Mouse (Mus musculus): ENCODE measurements at regions not wholly inside any gene's neighbourhood (a gene's known extent, or its start where the extent isn't known, plus 50 kb on each side); places are given as distances from the start of the nearest gene placed in this dataset.
A peak's percentile ranks its signal among the peaks of the same experiment; 100 is the strongest.

GRCm38 (mm10) chr11:48605223-48605824 lies 194.8 kb upstream of the Rack1 start:
- no peak for DNase-seq (ENCODE audit: low spot score)

- no peak for DNase-seq (ENCODE audit: low spot score)
These were observed 199.0 kb upstream of the Rack1 start for GRCm38 (mm10) chr11:48601096-48601495.

- DNase-seq (ENCODE audit: low spot score) = peak; percentile 27
These were observed 200.5 kb upstream of the Rack1 start for GRCm38 (mm10) chr11:48599573-48600127.

GRCm38 (mm10) chr11:48599033-48599432 lies 201.1 kb upstream of the Rack1 start:
- no peak for DNase-seq (ENCODE audit: low spot score)

- DNase-seq (ENCODE audit: low spot score) = no peak
These were observed 205.7 kb upstream of the Rack1 start for GRCm38 (mm10) chr11:48594429-48594828.

- peak; percentile 31 for DNase-seq (ENCODE audit: low spot score)
These were observed 211.1 kb upstream of the Rack1 start for GRCm38 (mm10) chr11:48588833-48589649.

GRCm38 (mm10) chr11:48568769-48569168 lies 231.4 kb upstream of the Rack1 start:
- no peak for DNase-seq (ENCODE audit: low spot score)

- no peak for DNase-seq (ENCODE audit: low spot score)
These were observed 232.3 kb upstream of the Rack1 start for GRCm38 (mm10) chr11:48567583-48568562.

- no peak for DNase-seq (ENCODE audit: low spot score)
These were observed 242.1 kb upstream of the Rack1 start for GRCm38 (mm10) chr11:48558053-48558452.

GRCm38 (mm10) chr11:48552006-48552405 lies 248.1 kb upstream of the Rack1 start:
- DNase-seq (ENCODE audit: low spot score) = no peak

- peak; percentile 37 for DNase-seq (ENCODE audit: low spot score)
These were observed 248.9 kb upstream of the Rack1 start for GRCm38 (mm10) chr11:48551201-48551600.

GRCm38 (mm10) chr11:48526316-48526715 lies 273.8 kb upstream of the Rack1 start:
- DNase-seq (ENCODE audit: low spot score) = no peak

GRCm38 (mm10) chr11:48525517-48525916 lies 274.6 kb upstream of the Rack1 start:
- DNase-seq (ENCODE audit: low spot score) = no peak

- DNase-seq (ENCODE audit: low spot score) = no peak
These were observed 293.2 kb upstream of the Rack1 start for GRCm38 (mm10) chr11:48506886-48507285.

- DNase-seq (ENCODE audit: low spot score) = no peak
These were observed 297.9 kb upstream of the Rack1 start for GRCm38 (mm10) chr11:48502011-48502806.

- no peak for DNase-seq (ENCODE audit: low spot score)
These were observed 301.1 kb upstream of the Rack1 start for GRCm38 (mm10) chr11:48499057-48499456.

- DNase-seq (ENCODE audit: low spot score) = no peak
These were observed 311.8 kb upstream of the Rack1 start for GRCm38 (mm10) chr11:48488308-48488707.

GRCm38 (mm10) chr11:48464036-48464435 lies 336.1 kb upstream of the Rack1 start:
- DNase-seq (ENCODE audit: low spot score) = no peak

GRCm38 (mm10) chr11:48449883-48450282 lies 350.2 kb upstream of the Rack1 start:
- no peak for DNase-seq (ENCODE audit: low spot score)

GRCm38 (mm10) chr11:48442534-48443254 lies 357.4 kb upstream of the Rack1 start:
- DNase-seq (ENCODE audit: low spot score) = no peak

- DNase-seq (ENCODE audit: low spot score) = no peak
These were observed 363.4 kb upstream of the Rack1 start for GRCm38 (mm10) chr11:48436712-48437111.

Measured in layer of hippocampus, adult 9-10 months (tissue).